Mouse (Mus musculus): Measurements from ENCODE around the gene Msi2.

Msi2 gene

DNA sequence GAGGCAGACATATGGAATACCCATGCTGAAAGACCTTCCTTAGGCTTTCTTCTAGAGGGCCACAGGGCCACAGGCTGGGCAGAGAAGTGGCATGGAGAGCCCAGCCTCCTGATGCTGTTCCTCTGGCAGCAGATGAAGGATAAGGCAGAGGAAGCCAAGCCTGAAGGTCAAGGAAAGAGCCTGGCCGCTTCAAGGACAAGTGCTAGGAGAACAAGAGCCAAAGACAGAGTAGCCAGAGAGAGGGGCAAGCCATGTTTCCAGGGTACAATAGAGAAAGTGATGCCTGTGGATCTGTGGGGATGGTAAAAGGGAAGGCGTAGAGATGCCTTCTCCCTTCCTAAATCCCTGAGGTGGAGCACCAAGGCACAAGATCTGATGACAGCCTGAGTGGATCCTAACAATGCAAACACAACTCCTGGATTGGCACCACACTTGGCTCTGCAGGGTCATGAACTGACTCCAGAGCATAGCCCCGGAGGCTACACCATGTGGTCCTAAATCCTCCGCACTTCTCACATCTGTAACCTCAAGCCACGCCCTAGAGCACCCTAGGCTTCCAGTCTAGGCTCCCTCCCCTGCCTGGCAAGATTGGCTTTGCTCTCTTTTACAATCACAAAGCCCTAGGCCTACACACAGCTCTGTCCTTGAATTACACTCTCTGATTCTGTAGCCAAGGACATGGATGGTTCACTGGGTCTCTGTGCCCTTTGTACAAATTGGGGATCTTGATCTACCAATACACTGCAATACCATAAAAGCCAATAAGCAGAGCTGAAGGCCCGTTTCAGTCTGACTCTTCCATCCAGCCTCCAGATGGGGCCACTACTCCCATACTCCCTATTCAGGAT lies 202.4 kb downstream of the Msi2 start:
- no peak for DNase-seq (ENCODE audit: low spot score)

DNA sequence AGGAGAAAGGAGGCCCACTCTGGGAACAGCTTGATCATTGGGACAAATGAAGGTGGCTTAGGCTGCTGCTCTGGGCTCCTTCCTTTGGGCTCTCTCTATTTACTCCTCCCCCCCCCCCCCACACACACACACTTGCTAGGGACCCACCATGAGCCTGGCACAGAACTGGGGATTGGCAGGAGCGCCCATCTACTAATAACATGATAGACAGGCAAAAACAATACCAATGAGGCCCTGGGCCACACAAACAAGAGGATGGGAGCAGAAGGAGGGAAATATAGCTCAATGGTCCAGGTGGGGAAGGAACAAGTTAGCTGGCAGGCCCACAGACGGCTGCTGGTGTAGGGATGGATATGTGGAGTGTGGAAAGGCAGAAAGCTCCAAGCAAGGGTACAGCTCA lies 203.0 kb downstream of the Msi2 start:
- DNase-seq (ENCODE audit: low spot score), result no peak

DNA sequence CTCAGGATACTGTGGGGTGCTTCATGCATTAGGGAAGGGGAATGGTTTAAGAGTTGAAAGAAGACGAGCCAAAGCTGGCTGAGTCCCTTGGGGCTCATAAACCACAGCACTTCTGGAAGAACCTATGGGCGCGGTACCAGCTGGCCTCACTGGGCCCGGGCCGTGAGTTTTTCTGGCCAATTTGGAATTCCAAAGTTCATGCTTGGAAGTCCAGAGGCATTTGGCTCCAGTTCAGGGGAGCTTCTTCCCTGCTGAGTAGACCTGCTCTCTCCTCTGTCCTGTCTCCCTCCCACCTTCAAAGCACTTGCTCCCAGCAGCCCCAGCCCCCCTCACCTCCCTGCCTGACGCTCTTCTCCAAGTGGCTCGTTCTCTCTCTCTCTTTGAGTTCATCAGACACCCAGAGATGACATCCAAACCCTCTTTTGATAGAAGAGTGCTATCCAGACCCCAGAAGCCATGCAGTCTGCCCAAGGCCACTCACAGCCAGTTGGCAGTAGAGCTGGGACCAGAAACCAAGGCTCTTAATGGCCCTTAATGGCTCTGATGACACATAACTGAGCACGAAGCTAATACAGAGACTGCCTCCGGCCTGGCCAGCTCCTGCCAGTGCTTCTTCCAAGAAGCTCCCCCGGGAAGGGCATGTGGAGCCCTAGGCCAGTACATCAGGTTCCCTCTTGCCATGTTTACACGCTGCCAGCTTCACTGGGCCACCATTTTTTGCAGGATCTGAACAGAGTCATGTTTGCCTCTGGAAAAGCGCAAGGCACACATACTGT lies 204.0 kb downstream of the Msi2 start:
- peak; percentile 60 for DNase-seq (ENCODE audit: low spot score)

DNA sequence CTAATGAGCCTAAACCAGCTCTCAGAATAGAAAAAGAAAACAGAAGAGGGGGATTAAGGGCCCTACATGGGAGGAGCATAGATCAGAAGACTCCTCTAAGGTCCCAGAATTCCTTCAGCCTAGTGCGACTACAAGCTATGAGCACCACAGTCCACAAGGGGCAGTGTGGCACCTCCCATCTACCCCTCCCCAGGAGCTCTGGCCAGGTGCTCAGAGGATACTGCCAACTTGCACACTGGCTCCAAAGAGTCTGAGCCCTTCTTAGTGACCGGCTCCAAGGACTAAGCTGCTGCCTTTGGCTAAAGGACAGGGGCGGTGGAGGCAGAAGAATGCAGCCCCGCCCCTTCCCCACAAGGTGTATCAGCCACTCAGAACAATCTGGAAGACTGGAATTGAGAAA lies 205.7 kb downstream of the Msi2 start:
- peak; percentile 62 for DNase-seq (ENCODE audit: low spot score)

DNA sequence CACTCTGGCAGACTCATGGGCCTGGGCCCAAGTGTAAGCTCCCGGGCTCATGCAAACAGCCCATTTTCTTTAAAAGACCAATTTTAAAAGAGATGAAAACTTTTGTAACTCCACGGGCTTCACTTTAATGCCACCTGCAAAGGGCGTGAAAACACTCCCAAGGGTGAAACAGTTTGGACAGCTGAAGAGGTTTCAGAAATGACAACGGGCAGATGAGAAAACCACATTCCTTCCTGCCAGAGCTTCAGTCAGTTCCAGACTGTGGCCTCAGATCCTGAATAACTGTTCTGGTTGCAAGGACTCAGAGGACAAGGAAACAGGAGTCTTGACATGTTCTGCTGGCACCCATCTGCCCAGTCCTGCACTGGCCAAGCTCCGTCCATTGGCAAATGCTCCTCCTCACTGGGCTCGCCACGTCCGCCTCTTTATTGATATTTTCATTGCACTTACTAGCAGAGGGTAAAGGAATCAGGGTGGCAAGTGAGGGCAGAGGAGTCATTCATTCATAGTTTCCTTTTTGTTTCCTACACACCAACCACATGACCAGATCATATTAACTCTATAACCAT lies 207.9 kb downstream of the Msi2 start:
- no peak for DNase-seq (ENCODE audit: low spot score)

DNA sequence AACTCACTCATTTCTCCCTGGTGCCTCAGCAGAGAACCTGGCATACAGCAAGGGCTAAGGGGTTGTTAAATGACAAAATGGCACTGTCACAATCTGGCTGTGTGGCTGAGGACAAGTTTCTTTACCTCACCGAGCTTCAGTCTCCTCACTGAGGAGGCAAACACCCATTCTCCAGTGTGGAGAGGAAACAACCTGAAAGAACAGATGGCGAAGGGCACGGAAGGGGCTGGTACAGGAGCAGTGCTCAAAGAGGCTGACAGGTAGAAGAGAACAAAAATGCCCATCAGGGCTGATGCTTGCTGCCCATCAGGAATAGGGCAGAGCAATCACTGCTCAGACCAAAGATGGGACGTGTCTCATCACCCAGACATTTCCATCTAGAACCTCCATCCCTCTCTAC lies 208.8 kb downstream of the Msi2 start:
- no peak for DNase-seq (ENCODE audit: low spot score)

DNA sequence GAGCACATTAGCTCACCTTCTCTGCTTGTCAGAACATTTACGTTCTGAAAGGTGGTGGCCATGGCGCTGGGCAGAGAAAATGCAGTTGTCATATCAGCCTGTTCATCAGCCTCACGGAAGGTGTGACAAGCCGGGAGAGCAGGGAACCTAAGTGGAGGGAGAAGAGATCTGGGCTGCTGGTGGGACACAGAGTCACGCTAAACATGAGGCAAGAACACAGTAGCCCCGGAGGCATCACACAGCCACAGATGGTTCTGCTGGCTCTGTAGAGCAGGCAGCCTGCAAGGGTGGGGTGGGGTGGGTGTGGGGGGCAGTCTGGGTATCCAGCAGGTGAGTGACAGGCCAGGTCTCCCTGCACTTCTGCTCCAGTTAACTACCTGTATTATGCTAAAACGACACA lies 210.2 kb downstream of the Msi2 start:
- no peak for DNase-seq (ENCODE audit: low spot score)

DNA sequence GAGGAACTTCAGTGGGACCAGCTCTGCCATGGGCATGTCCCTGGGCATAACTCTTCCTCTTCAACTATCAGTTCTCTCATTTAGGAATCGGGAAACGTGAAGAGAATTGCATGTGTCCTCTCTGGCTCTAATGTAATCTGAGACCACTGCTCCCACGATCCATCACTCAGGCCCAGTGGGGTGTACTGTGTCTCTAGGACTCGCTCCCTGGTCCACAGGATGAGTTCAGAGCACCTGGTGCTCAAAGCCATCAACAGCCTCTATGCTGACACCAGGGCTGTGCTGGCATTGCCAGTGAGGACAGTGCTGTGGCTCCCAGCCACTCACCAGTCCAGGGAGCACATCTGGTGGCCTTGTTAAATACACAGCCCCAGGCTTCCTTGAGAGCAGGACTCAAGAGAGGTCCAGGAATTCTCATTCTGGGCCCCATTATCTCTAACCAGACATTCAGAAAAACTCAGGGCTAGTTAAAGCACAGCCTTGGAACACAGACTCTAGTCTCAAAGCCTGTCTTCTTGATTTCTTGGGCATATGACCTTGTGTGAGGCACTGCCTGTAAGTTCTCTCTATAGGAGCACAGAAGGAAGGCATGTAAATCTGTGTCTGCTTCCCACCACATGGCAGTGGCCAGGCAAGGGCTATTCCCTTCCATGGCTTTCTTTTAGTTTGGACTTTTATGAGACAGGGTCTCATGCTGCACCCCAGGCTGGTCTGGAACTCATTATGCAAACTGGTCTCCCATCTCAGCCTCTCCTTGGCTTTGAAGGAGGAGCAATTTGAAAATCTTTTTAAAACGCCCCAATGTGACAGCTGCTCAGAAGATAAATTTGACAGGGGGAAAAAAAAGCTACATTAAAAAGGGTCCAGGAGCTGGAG lies 211.5 kb downstream of the Msi2 start:
- DNase-seq (ENCODE audit: low spot score), result no peak

DNA sequence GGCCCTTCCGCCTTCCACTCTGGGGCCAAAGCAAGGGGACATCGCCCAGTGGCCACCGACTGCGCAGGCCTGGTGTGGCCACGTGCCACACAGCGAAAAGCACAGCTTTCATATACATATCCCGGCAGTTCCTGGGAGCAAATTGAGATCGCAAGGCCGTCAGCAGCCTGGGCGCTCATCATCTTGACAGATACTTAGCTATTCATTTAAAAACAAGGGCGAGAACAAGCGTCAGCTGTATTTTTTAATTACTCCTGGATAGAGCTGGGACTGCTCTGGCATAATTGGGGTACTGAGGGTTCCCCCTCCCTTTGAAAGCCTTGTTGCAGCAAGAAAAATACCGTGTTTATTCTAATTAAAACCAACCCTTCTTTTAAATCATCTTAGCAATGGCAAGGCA lies 212.2 kb downstream of the Msi2 start:
- no peak for DNase-seq (ENCODE audit: low spot score)

DNA sequence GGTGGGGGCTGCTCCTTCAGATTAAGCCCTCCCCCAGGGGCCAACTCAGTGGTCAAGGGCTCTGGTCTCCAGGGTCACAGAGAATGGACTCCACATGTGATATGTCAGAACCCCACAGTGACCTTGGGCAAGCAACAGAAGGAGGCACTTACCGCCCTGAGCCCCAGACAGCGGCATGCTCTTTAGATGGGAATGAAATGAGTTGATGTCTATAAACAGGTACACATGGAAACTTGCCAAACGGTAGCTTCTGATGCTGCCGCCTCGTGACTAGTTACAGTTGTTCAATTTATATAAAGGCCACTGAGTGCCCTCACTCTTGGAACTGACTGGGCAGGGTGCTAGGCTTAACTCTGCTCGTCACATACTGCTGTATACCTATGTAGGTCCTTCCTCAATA lies 215.7 kb downstream of the Msi2 start:
- DNase-seq (ENCODE audit: low spot score), result no peak

DNA sequence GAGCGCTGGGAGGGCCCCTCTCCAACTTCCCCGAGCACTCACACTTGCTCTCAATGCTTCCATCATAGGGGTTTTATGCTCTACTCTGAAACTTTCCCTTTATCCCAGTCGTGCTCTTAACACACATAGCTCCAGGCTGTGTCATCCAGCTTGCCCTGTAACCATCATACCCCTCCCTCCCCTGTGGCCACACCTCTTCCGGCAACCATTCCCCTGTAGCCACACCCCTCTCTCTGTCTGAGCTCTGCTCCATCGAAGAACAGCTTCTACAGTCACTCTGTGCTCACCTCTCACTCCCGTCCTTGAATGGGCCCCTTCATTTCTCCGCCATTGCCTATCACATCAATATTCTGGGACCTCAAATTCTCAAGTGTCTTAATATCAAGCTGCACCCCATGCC lies 219.8 kb downstream of the Msi2 start:
- no peak for DNase-seq (ENCODE audit: low spot score)

DNA sequence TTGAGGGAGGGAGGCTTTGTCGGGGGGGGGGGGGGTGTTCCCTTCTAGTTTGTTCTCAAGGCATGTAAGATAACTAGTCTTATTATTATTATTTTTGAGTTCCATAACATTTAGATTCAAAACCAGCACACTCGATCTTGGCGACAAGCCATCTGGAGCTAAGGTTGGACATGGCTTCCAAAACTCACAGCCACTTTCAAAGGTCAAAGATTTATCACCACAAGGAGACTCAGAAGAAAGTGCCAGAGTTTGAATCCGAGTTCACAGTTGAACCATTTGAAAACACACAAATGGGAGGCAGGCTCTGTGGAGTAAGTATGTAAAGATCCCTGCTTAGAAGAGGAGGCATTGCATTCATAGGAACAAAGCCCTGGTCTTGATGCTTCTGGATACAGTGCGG lies 221.9 kb downstream of the Msi2 start:
- no peak for DNase-seq (ENCODE audit: low spot score)

DNA sequence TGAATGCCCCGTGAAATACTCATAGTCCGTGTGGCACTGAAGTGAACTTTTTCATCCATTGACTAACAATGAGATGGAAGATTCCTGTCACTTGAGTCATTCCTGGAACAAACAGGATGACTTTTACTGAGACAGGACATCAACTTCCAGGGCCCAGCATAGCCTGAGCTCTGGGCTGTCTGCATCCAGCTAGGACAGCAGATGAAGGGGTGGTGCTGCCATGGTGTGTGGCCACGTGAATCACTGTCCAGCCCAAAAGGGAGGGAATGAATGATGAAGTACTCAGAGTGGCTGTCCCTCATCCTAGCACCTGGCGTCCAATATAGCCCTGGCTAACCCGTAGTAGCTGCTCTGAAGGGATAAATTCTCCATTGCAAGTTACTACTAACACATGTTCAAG lies 222.6 kb downstream of the Msi2 start:
- DNase-seq (ENCODE audit: low spot score), result no peak

DNA sequence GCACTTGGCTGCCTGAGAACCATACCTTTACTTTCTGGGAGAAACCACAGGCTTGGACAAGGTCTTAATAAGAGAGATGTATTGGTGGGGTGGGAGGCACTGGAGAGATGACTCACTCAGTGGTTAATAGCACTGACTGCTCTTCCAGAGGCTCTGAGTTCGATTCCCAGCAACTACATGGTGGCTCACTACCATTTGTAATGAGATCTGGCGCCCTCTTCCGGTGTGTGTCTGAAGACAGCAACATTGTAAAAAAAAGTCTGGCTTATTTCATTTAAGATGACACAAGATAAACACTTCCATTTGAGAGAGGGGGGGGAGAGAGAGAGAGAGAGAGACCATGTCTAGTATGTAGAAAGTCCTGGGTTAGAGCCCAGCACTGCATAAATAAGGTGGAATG lies 223.3 kb downstream of the Msi2 start:
- no peak for DNase-seq (ENCODE audit: low spot score)

DNA sequence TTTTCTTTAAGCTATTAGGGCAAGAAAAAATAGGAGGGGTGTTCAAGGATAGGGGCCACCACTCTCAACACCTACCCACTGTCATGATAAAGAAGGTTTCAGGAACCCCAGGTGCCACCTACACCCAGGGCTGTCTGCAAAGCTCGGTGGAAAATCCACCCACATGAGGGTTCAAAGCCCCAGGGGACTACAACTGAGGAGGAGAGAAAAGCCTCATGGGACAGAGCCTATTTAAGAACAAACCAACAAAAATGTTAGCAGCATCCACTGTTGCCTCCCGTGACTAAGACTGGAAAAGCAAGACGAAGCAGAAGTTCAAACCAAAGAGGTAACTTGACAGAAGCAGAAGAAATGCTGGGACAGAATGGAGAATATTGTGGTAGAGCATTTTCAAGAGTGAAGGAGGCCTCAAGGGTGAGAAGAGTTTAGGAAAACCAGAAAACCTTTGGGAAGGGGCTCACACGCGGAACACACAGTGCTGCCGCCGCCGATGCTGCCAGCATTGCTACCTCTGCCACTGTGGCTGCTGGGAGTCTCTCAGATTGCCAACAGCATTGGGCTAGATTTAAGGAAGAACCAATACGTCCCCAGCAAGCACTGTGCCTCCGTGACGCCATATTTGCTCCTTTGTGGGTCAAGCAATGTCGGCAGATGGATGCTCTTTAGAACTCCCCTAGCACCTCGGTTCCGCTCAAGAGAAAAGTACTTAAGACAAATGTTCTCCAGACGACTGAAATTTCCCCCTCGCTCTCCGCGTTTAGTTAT lies 224.3 kb downstream of the Msi2 start:
- DNase-seq (ENCODE audit: low spot score), result no peak

DNA sequence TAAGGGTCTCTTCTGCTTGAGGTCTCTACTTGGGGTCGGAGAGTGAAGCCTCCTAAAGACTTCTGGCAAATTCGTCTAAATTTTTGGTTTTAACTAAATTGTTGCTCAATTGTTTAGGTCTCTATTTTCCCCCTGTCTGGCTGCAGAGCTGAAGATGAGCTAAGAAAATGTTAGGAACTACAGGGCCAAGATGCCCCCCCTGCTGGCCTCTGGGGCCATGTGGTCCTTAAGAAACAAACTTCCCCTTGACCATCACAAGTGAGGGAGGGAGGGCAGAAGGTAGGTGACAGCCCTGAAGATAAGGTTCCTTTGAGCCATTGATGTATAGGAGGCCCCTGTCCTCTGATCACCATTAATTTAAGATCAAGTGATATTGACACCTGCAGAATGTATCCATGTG lies 225.7 kb downstream of the Msi2 start:
- DNase-seq (ENCODE audit: low spot score), result no peak

DNA sequence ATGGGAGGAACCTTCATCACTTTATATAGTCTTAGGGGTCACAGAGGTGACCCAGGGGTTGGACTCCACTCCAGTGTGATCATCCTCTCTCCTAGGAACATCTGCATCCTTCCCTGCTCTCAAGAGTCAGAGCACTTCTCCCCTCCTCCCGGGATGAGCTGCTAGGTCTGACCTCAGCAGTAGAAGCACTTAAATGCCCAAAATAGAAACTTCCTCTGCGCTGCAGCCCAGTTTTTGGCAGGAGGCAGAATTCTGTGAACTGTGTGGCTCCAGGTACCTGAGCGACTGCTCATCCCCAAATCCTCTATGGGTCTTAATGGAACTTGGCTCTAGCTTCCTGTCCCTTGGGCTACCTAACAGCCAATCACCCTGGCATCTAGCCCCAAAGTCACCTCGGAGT lies 228.3 kb downstream of the Msi2 start:
- no peak for DNase-seq (ENCODE audit: low spot score)

DNA sequence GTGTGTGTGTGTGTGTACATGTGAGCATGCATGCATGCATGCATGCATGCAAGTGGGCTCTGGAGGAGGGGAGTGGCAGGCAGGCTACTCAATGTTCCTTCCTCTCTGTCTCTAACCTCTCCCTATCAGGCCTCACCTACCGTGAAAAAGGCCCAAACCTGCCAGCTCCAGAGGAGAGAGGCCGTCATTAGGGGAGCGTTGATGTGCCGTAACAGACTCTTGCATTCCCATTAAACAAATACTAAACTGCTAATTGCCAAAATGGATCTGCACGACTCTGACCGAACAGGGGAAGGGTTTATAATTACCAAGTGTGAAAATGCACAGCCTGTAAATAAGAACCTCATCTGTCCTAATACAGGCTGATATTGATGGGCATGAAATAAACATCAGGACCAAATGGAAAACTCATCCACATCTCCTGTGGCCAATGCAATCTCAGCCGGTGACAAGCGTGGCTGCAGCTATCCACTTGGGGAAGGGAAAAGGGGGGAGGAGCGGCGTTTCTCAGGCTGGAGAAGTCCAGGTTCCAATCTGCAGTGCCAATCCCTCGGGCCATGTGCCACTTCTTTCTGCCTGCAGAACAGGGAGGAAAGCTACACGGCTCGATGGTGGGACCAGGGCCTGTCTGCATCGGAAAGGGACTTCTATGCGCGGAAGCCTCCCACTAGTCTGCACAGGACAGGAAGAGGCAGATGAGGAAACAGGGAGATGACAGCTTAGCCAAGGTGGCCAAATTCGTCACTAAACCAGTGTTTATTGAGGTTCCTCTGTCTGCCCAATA lies 229.2 kb downstream of the Msi2 start:
- DNase-seq (ENCODE audit: low spot score), result no peak

DNA sequence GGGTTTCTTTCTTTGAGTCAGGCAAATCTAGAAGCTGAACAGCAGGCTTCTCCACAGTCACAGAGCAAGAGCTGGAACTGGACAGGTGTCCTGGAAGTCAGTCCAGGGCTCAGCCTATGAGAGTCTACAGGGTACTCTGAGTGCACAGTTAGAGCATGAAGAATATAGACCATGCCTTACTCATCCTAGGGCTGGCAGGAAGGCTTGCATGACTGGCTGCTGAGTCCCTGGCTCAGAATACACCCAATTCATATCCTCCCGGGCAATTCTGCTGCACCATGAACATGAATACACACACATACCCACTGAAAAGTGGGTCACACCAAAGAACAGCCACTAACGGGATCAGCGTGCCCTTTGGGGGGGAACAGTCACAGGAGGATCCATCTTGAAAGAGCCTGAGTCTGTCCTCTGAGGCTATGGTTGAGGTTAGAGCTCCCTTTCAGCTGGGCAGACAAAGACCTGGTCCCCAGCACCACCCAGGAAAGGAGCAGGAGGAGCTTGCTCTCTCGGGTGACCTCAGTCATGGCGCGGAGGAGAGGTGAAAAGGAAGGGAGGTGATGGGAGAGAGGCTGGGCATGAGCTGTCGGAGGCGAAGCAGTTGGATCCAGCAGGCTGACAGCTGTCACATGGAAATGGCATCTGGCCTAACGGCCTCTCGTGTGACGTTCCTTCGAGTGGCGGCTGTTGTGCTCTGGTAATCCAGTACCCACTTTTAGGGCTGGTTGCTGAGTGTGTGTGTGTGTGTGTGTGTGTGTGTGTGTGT lies 230.0 kb downstream of the Msi2 start:
- no peak for DNase-seq (ENCODE audit: low spot score)

DNA sequence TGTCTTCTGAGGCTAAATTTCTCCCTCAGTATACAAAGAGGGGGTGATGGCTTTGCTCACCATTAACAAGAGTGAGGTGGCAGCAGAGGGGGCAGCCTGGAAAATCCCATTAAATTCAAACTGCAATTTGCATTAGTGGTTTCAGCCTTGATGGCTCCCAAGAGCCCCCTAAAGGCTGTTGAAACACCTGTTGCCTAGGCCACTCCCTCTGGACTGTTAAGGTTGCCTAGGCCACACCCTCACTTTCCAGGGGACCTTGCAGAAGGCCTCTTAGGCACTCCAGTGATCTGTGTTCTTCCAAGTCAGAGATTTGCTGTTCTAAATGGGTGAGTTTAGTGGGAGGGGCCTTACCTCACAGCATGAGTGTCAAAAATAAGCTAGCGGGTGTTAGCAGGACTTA lies 232.3 kb downstream of the Msi2 start:
- DNase-seq (ENCODE audit: low spot score), result no peak

Measured in testis, postnatal 10 days (tissue).